Mouse (Mus musculus) lung, embryonic 16.5 days (tissue): ENCODE results near the gene Grin2b. TPM values are rescaled to one million over a fixed set of nuclear protein-coding genes. Genes with fewer than 3 reads are reported as not detected.

ENCODE experiments used
- ATAC-seq: fragments of 200-750 bp; cut with Nextera tagmentation; 2 replicates; pipeline ENCODE4 v1.8.0; 2017; ENCODE audit warnings: low read depth, mild to moderate bottlenecking, moderate library complexity
- H3K27ac ChIP-seq: fragments of 300-500 bp; sonication (generic); 2 replicates; pipeline ENCODE4 v1.5.1; 2014; ENCODE audit warnings: mild to moderate bottlenecking, control low read depth, low read length
- H3K27me3 ChIP-seq: fragments of 300-500 bp; sonication (generic); 2 replicates; pipeline ENCODE4 v1.6.1; 2014; ENCODE audit warnings: low read depth, low read length, mixed read lengths; ENCODE audit not compliant: control insufficient read depth, insufficient read depth
- H3K36me3 ChIP-seq: fragments of 300-500 bp; sonication (generic); 2 replicates; pipeline ENCODE4 v1.6.1; 2014; ENCODE audit warnings: low read length; ENCODE audit not compliant: control insufficient read depth, insufficient read depth
- H3K4me1 ChIP-seq: fragments of 300-500 bp; sonication (generic); replicated peaks from 2 replicates; pipeline ENCODE4 v1.6.1; 2014; ENCODE audit warnings: low read length, mixed read lengths; ENCODE audit not compliant: control insufficient read depth, insufficient read depth
- H3K4me2 ChIP-seq: fragments of 300-500 bp; sonication (generic); 2 replicates; pipeline ENCODE4 v1.6.1; 2014; ENCODE audit warnings: low read depth, low read length, control low read depth
- H3K4me3 ChIP-seq: fragments of 300-500 bp; sonication (generic); 2 replicates; pipeline ENCODE4 v1.5.1; 2014; ENCODE audit warnings: mild to moderate bottlenecking, low read length, control low read depth
- H3K9ac ChIP-seq: fragments of 300-500 bp; sonication (generic); 2 replicates; pipeline ENCODE4 v1.6.1; 2014; ENCODE audit warnings: low read length, control low read depth
- H3K9me3 ChIP-seq: fragments of 300-500 bp; sonication (generic); 2 replicates; pipeline ENCODE4 v1.6.1; 2016; ENCODE audit warnings: low read length; ENCODE audit not compliant: control insufficient read depth
- WGBS: fragments of 180-500 bp; shearing (Covaris S2); extraction: QIAGEN DNeasy Blood & Tissue Kit; methylation state at CpG from one replicate; pipeline ENCODE4 v1.1.7; 2014; 5-methylcytosine and 5-hydroxymethylcytosine counted together
- polyA plus RNA-seq: library from polyadenylated mRNA; unstranded; fragments of >200 nt; fragmentation: Nextera tagmentation; extraction: Ambion mirVana; gene quantifications from 2 replicates; pipeline ENCODE4 v1.2.1, GENCODE M21; 2015

The Grin2b gene
- polyA plus RNA-seq, 1 experiment from 2014 or later, result 2.8 TPM

GRCm38 (mm10) chr6:136113639-136114410, 59.5 kb downstream of the Grin2b start:
- H3K4me1 ChIP-seq, result no peaks in the 10 kb centered on the region
- no peaks in the 10 kb centered on the region for H3K9me3 ChIP-seq
- no peak overlapping the region for H3K4me2 ChIP-seq
- H3K9ac ChIP-seq, result no peak overlapping the region
- H3K4me3 ChIP-seq, result no peak overlapping the region
- WGBS, result 58% methylated on average over 6 of the region's 6 CpGs
- no peaks in the 10 kb centered on the region for H3K36me3 ChIP-seq
- H3K27me3 ChIP-seq, result no peaks in the 10 kb centered on the region
- H3K27ac ChIP-seq, result no peak overlapping the region
- no peak for ATAC-seq

- WGBS, result 67% methylated on average over 6 of the region's 6 CpGs
- no peak overlapping the region for H3K4me2 ChIP-seq
Measured at GRCm38 (mm10) chr6:136109172-136109571, 64.1 kb downstream of the Grin2b start.

GRCm38 (mm10) chr6:136108466-136108865, 64.8 kb downstream of the Grin2b start:
- Histone ChIP-seq H3K9me3 (no peaks in the 10 kb centered on the region), H3K4me3 (no peak overlapping the region), H3K4me1 (no peaks in the 10 kb centered on the region), H3K36me3 (no peaks in the 10 kb centered on the region), H3K4me2 (no peak overlapping the region), H3K27me3 (no peaks in the 10 kb centered on the region), H3K27ac (no peak overlapping the region), H3K9ac (no peak overlapping the region)
- 79% methylated on average over 3 of the region's 3 CpGs for WGBS
- no peak for ATAC-seq

More at GRCm38 (mm10) chr6:136109172-136109571, 64.1 kb downstream of the Grin2b start:
- no peak for ATAC-seq
- no peak overlapping the region for H3K27ac ChIP-seq
- H3K27me3 ChIP-seq, result no peaks in the 10 kb centered on the region
- no peak overlapping the region for H3K4me3 ChIP-seq
- H3K9me3 ChIP-seq, result no peaks in the 10 kb centered on the region
- H3K36me3 ChIP-seq, result no peaks in the 10 kb centered on the region
- no peak overlapping the region for H3K9ac ChIP-seq
- no peaks in the 10 kb centered on the region for H3K4me1 ChIP-seq

- Histone ChIP-seq H3K9me3 (no peaks in the 10 kb centered on the region), H3K4me1 (no peaks in the 10 kb centered on the region), H3K4me2 (no peak overlapping the region), H3K27me3 (no peaks in the 10 kb centered on the region), H3K27ac (no peak overlapping the region), H3K9ac (no peak overlapping the region), H3K36me3 (no peaks in the 10 kb centered on the region), H3K4me3 (no peak overlapping the region)
- no peak for ATAC-seq
- WGBS, result 59% methylated on average over 2 of the region's 2 CpGs
Measured at GRCm38 (mm10) chr6:136105221-136105620, 68.1 kb downstream of the Grin2b start.

- Histone ChIP-seq H3K36me3 (no peaks in the 10 kb centered on the region), H3K4me3 (no peak overlapping the region), H3K27me3 (no peaks in the 10 kb centered on the region), H3K9me3 (0 out of 2 replicates have a peak, but pooled peaks cover 2% of the 10 kb centered on the region), H3K4me1 (no peaks in the 10 kb centered on the region), H3K9ac (no peak overlapping the region), H3K4me2 (no peak overlapping the region), H3K27ac (no peak overlapping the region)
- ATAC-seq, result no peak
- WGBS, result 84% methylated on average over 5 of the region's 5 CpGs
Measured at GRCm38 (mm10) chr6:136100241-136100640, 73.1 kb downstream of the Grin2b start.

GRCm38 (mm10) chr6:136096269-136096668, 77.0 kb downstream of the Grin2b start:
- Histone ChIP-seq H3K27me3 (no peaks in the 10 kb centered on the region), H3K36me3 (no peaks in the 10 kb centered on the region), H3K4me3 (no peak overlapping the region), H3K9ac (no peak overlapping the region), H3K9me3 (0 out of 2 replicates have a peak, but pooled peaks cover 2% of the 10 kb centered on the region), H3K4me1 (no peaks in the 10 kb centered on the region), H3K4me2 (no peak overlapping the region), H3K27ac (no peak overlapping the region)
- WGBS, result 18% methylated on average over 1 of the region's 1 CpGs
- ATAC-seq, result no peak

GRCm38 (mm10) chr6:136079991-136080734, 93.1 kb downstream of the Grin2b start:
- H3K27me3 ChIP-seq, result no peaks in the 10 kb centered on the region
- no peak overlapping the region for H3K4me2 ChIP-seq
- ATAC-seq, result no peak
- no peak overlapping the region for H3K9ac ChIP-seq
- H3K9me3 ChIP-seq, result no peaks in the 10 kb centered on the region
- H3K36me3 ChIP-seq, result no peaks in the 10 kb centered on the region
- no peak overlapping the region for H3K27ac ChIP-seq
- 48% methylated on average over 17 of the region's 17 CpGs for WGBS
- H3K4me1 ChIP-seq, result no peaks in the 10 kb centered on the region
- H3K4me3 ChIP-seq, result no peak overlapping the region

- ATAC-seq, result no peak
- H3K9ac ChIP-seq, result no peak overlapping the region
- H3K4me3 ChIP-seq, result no peak overlapping the region
- H3K27me3 ChIP-seq, result no peaks in the 10 kb centered on the region
- H3K36me3 ChIP-seq, result no peaks in the 10 kb centered on the region
- H3K4me1 ChIP-seq, result no peaks in the 10 kb centered on the region
- H3K4me2 ChIP-seq, result no peak overlapping the region
- H3K27ac ChIP-seq, result no peak overlapping the region
- 82% methylated on average over 13 of the region's 13 CpGs for WGBS
- no peaks in the 10 kb centered on the region for H3K9me3 ChIP-seq
Measured at GRCm38 (mm10) chr6:136072326-136073054, 100.8 kb downstream of the Grin2b start.

- no peak overlapping the region for H3K9ac ChIP-seq
- H3K9me3 ChIP-seq, result no peaks in the 10 kb centered on the region
- no peaks in the 10 kb centered on the region for H3K4me1 ChIP-seq
- no peak overlapping the region for H3K4me2 ChIP-seq
- H3K27ac ChIP-seq, result no peak overlapping the region
- WGBS, result 82% methylated on average over 7 of the region's 7 CpGs
- H3K4me3 ChIP-seq, result no peak overlapping the region
- ATAC-seq, result no peak
- H3K27me3 ChIP-seq, result no peaks in the 10 kb centered on the region
- no peaks in the 10 kb centered on the region for H3K36me3 ChIP-seq
Measured at GRCm38 (mm10) chr6:136070101-136070500, 103.2 kb downstream of the Grin2b start.
